Comparison of ENCODE assay signal across 15 mouse cellular contexts in the genomic region with DNA sequence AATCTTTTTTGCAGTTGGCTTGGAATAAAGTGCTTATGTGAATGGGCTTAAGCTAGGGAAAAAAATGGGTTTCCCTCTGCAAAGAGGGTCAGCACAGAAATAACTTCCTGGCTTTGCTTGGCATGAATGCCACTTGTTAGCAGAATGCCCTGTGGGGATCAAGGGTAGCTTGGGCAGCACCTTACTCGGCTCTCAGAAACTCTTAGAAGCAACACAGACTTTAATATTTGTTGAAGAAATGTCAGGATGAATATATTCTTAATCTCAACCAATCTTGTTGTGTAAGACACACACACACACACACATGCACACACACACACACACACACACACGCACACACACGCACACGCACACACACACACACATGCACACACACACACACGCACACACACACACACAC.
"Had no signal": no experiment of that assay in that cellular context is flagged by ENCODE, and none has a peak within 500 bp of the region (broad histone marks: within the 10 kb centered on the region; RNA-seq: fewer than 3 reads in every experiment).

No protein-coding gene starts in this region.

- H3K4me1 ChIP-seq: megakaryocyte, embryonic 14.5 days; midbrain, embryonic 13.5 days; midbrain, embryonic 15.5 days; neural tube, embryonic 12.5 days had no signal

- H3K4me3 ChIP-seq: megakaryocyte, embryonic 14.5 days; midbrain, embryonic 13.5 days; midbrain, embryonic 15.5 days; neural tube, embryonic 12.5 days had no signal

- H3K9ac ChIP-seq: lung, embryonic 14.5 days; midbrain, embryonic 13.5 days; midbrain, embryonic 15.5 days; neural tube, embryonic 12.5 days had no signal

- H3K4me2 ChIP-seq: lung, embryonic 14.5 days; midbrain, embryonic 13.5 days; midbrain, embryonic 15.5 days; neural tube, embryonic 12.5 days had no signal

- ATAC-seq: midbrain, embryonic 13.5 days; midbrain, embryonic 15.5 days had no signal

- DNase-seq: lung, adult 18-20 months; retina, postnatal 1 day; right cerebral cortex, adult 18-20 months; right cerebral cortex, postnatal 25 days; right cerebral cortex, postnatal 4 days; spleen, adult 18-20 months; thymus, adult 18-20 months; thymus, postnatal 14 days; thymus, postnatal 36 days had no signal

- H3K9me3 ChIP-seq: megakaryocyte, embryonic 14.5 days; midbrain, embryonic 13.5 days; midbrain, embryonic 15.5 days; neural tube, embryonic 12.5 days had no signal

- H3K27ac ChIP-seq: macrophage; midbrain, embryonic 13.5 days; midbrain, embryonic 15.5 days; neural tube, embryonic 12.5 days had no signal

- H3K36me3 ChIP-seq: midbrain, embryonic 13.5 days; midbrain, embryonic 15.5 days; neural tube, embryonic 12.5 days had no signal

- H3K27me3 ChIP-seq: midbrain, embryonic 13.5 days; midbrain, embryonic 15.5 days; neural tube, embryonic 12.5 days had no signal
